Mouse (Mus musculus) G1E (cell line): ENCODE data around the gene Prrg2.

ENCODE experiments used
- CTCF ChIP-seq: IDR thresholded peaks from 2 replicates; pipeline ENCODE4 v1.5.1; 2012; ENCODE audit warnings: low read depth, low read length, inconsistent platforms, mixed read lengths
- GATA1 ChIP-seq: IDR thresholded peaks from 2 replicates; pipeline ENCODE4 v1.6.1; 2012; ENCODE audit warnings: borderline replicate concordance, low read length, inconsistent platforms, mixed read lengths
- GATA2 ChIP-seq: IDR thresholded peaks from 2 replicates; pipeline ENCODE4 v1.6.1; 2012; ENCODE audit warnings: low read depth, low read length, inconsistent platforms, borderline replicate concordance

DNA sequence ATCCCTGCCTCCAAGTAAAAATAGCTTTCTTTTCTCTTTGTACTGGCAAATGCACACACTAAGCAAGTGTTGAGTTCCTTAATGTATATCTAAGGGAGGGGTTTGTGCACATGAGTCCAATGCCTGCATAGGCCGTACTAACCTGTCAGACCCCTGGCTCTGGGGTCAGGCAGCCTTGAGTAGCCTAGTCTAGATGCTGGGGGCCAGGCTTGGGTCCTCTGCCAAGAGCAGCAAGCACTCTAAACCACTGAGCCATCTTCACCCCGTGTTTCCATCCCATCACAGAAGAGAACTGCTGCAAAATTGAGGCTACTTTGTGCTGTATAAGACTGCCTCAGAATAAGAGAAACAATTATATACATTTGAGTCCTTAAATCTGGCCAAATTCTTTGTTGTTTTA is 15.4 kb upstream of the Prrg2 start:
- TF ChIP-seq CTCF: no peak
- no peak for TF ChIP-seq GATA2
- TF ChIP-seq GATA1: no peak
